Mouse (Mus musculus) limb, embryonic 15.5 days (tissue): ENCODE data around the gene Nos1. TPM values are rescaled to one million over a fixed set of nuclear protein-coding genes. Genes with fewer than 3 reads are reported as not detected.
A peak's percentile ranks its signal among the peaks of the same experiment; 100 is the strongest.

Experiments
- ATAC-seq: fragments of 200-750 bp; cut with Nextera tagmentation; 2 replicates; pipeline ENCODE4 v1.8.0; 2017; ENCODE audit warnings: low read depth, moderate TSS enrichment; ENCODE audit not compliant: insufficient number of reproducible peaks, low FRiP score, low TSS enrichment
- H3K27ac ChIP-seq: fragments of 300-500 bp; sonication (generic); 2 replicates; pipeline ENCODE4 v1.5.1; 2015; ENCODE audit warnings: moderate library complexity, mild to moderate bottlenecking, inconsistent platforms
- H3K27me3 ChIP-seq: fragments of 300-500 bp; sonication (generic); 2 replicates; pipeline ENCODE4 v1.6.1; 2015; ENCODE audit warnings: inconsistent platforms
- H3K36me3 ChIP-seq: fragments of 300-500 bp; sonication (generic); 2 replicates; pipeline ENCODE4 v1.6.1; 2015; ENCODE audit warnings: inconsistent platforms
- H3K4me1 ChIP-seq: fragments of 300-500 bp; sonication (generic); 2 replicates; pipeline ENCODE4 v1.6.1; 2015; ENCODE audit warnings: inconsistent platforms
- H3K4me2 ChIP-seq: fragments of 300-500 bp; sonication (generic); 2 replicates; pipeline ENCODE4 v1.6.1; 2015; ENCODE audit warnings: mild to moderate bottlenecking, inconsistent platforms
- H3K4me3 ChIP-seq: fragments of 300-500 bp; sonication (generic); 2 replicates; pipeline ENCODE4 v1.5.1; 2015; ENCODE audit warnings: mild to moderate bottlenecking, inconsistent platforms
- H3K9ac ChIP-seq: fragments of 300-500 bp; sonication (generic); 2 replicates; pipeline ENCODE4 v1.6.1; 2015; ENCODE audit warnings: inconsistent platforms
- H3K9me3 ChIP-seq: fragments of 300-500 bp; sonication (generic); 2 replicates; pipeline ENCODE4 v1.6.1; 2016; ENCODE audit warnings: inconsistent platforms
- WGBS: fragments of 180-500 bp; shearing (Covaris S2); methylation state at CpG from one replicate; pipeline ENCODE4 v1.1.7; 2015; 5-methylcytosine and 5-hydroxymethylcytosine counted together
- polyA plus RNA-seq: library from polyadenylated mRNA; unstranded; fragments of >200 nt; fragmentation: Nextera tagmentation; extraction: Ambion mirVana; gene quantifications from 2 replicates; pipeline ENCODE4 v1.2.1, GENCODE M21; 2015

Nos1 gene
- polyA plus RNA-seq, 1 experiment from 2014 or later = 1.2 TPM

DNA sequence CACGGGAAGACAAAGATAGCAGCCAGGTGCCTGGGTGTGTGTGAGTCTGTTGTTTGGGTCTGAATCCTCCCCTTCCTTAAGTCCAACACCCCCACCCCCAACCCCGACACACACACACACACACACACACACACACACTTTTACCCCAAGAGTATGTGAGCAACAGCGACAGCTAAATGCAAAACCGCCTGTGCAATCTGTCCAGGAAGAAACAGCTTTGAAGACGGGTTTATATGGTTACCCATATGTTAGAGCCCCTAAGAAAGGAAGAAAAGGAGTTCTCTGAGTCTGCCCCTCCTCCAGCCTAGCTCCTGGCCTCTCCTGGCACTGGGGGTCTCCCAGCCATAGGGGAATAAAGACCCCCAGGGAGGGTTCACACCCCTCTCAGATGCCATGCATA is 60.2 kb downstream of the Nos1 start:
- H3K27me3 ChIP-seq = peaks cover 68% of the 10 kb centered on the region
- H3K36me3 ChIP-seq = no peaks in the 10 kb centered on the region
- ATAC-seq = no peak
- H3K4me1 ChIP-seq = peaks cover 17% of the 10 kb centered on the region
- 15% methylated on average over 5 of the region's 5 CpGs for WGBS
- H3K27ac ChIP-seq = no peak overlapping the region
- no peak overlapping the region for H3K9ac ChIP-seq
- no peak overlapping the region for H3K4me2 ChIP-seq
- no peak overlapping the region for H3K4me3 ChIP-seq
- H3K9me3 ChIP-seq = no peaks in the 10 kb centered on the region

DNA sequence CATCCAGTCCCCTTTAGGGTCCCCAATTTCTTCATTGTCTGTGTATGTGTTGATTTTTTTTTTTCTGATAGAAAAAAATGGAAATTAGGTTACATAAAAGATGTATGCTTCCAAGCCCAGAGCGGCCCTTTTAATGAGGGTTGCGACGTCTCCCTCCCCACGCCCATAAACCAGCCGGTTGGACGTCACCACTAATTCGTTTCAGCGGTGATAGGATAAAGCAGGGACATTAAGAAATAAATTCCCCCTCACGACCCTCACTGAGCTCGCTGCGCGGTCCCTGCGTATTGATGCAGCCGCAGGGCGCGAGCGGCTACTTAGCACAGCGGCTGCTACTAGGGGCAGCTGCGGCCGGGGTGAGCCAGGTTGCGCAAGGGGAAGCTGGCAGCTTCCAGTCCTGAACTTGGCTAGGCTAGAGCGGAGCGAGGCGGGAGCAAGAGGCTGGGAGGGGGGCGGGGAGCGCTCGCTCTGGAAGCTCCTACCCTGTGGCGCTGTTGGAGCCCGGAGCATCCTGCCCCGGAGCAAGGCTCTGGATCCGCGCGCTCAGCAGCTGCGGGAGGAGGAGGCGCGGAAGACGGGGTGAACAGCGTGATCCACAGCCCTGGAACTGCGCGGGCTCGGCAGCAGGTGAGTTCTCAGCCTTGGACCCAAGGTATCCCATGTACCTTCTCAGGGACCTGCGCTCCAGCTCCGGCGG is 61.0 kb downstream of the Nos1 start:
- Histone ChIP-seq H3K36me3 (no peaks in the 10 kb centered on the region), H3K9me3 (no peaks in the 10 kb centered on the region), H3K4me3 (peak overlapping the region; percentile 12), H3K4me1 (peaks cover 17% of the 10 kb centered on the region), H3K9ac (no peak overlapping the region; the same call in 1 of the 2 replicates), H3K4me2 (peak overlapping the region; percentile 30; the same call in 1 of the 2 replicates), H3K27me3 (peaks cover 68% of the 10 kb centered on the region), H3K27ac (no peak overlapping the region)
- no peak for ATAC-seq
- WGBS = 1% methylated on average over 44 of the region's 44 CpGs

- Histone ChIP-seq H3K4me3 (no peak overlapping the region), H3K9ac (no peak overlapping the region), H3K4me2 (no peak overlapping the region), H3K4me1 (peaks cover 13% of the 10 kb centered on the region), H3K36me3 (no peaks in the 10 kb centered on the region), H3K9me3 (no peaks in the 10 kb centered on the region), H3K27me3 (peaks cover 68% of the 10 kb centered on the region), H3K27ac (no peak overlapping the region)
- ATAC-seq = no peak
- whole genome bisulfite sequencing = 4% methylated on average over 14 of the region's 14 CpGs
These were observed 61.9 kb downstream of the Nos1 start for GRCm38 (mm10) chr5:117842699-117843098.

- H3K27me3 ChIP-seq = peaks cover 49% of the 10 kb centered on the region
- H3K4me3 ChIP-seq = no peak overlapping the region
- H3K9me3 ChIP-seq = no peaks in the 10 kb centered on the region
- WGBS = 13% methylated on average over 1 of the region's 1 CpGs
- no peaks in the 10 kb centered on the region for H3K36me3 ChIP-seq
- H3K4me1 ChIP-seq = peaks cover 11% of the 10 kb centered on the region
- H3K4me2 ChIP-seq = no peak overlapping the region
- ATAC-seq = no peak
- H3K27ac ChIP-seq = no peak overlapping the region
- no peak overlapping the region for H3K9ac ChIP-seq
These were observed 63.8 kb downstream of the Nos1 start for GRCm38 (mm10) chr5:117844611-117845010.

- WGBS = 77% methylated on average over 12 of the region's 12 CpGs
- ATAC-seq = no peak
- H3K9ac ChIP-seq = no peak overlapping the region
- no peak overlapping the region for H3K4me2 ChIP-seq
- H3K9me3 ChIP-seq = no peaks in the 10 kb centered on the region
- H3K27me3 ChIP-seq = 0 out of 2 replicates have a peak, but pooled peaks cover 4% of the 10 kb centered on the region
- H3K4me1 ChIP-seq = no peaks in the 10 kb centered on the region
- no peak overlapping the region for H3K27ac ChIP-seq
- H3K36me3 ChIP-seq = no peaks in the 10 kb centered on the region
- no peak overlapping the region for H3K4me3 ChIP-seq
These were observed 69.6 kb downstream of the Nos1 start for GRCm38 (mm10) chr5:117850474-117850873.

- Histone ChIP-seq H3K27me3 (0 out of 2 replicates have a peak, but pooled peaks cover 4% of the 10 kb centered on the region), H3K36me3 (no peaks in the 10 kb centered on the region), H3K4me1 (no peaks in the 10 kb centered on the region), H3K9me3 (no peaks in the 10 kb centered on the region), H3K4me2 (no peak overlapping the region), H3K4me3 (no peak overlapping the region), H3K27ac (no peak overlapping the region), H3K9ac (no peak overlapping the region)
- WGBS = 58% methylated on average over 10 of the region's 10 CpGs
- ATAC-seq = no peak
These were observed 72.9 kb downstream of the Nos1 start for GRCm38 (mm10) chr5:117853741-117854140.

GRCm38 (mm10) chr5:117864588-117865300 is 83.9 kb downstream of the Nos1 start:
- peaks cover 4% of the 10 kb centered on the region; the same call in 1 of the 2 replicates for H3K4me1 ChIP-seq
- H3K9me3 ChIP-seq = no peaks in the 10 kb centered on the region
- H3K36me3 ChIP-seq = no peaks in the 10 kb centered on the region
- WGBS = 17% methylated on average over 13 of the region's 13 CpGs
- peaks cover 18% of the 10 kb centered on the region; the same call in 1 of the 2 replicates for H3K27me3 ChIP-seq
- no peak for ATAC-seq
- H3K4me2 ChIP-seq = no peak overlapping the region
- H3K4me3 ChIP-seq = no peak overlapping the region
- H3K9ac ChIP-seq = no peak overlapping the region
- H3K27ac ChIP-seq = no peak overlapping the region

DNA sequence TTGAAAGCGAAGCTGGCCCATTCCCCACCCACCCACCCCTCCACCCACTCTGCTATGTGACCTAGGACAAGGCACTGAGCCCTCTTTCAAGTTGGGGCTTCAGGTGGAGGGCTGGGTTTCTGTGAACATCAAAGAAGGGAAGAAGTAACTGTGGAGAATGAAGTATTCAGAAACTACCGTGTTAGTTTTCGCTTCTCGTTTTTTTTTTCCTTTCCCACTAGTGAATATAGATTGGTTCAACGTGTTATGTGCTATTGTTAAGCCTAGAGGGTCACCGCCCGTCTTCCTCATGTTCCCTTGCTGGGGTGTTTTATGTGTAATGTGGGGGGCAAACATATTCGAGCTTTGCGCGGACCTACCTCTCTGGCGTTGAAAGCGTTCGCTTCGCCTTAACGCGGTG is 85.0 kb downstream of the Nos1 start:
- no peak for ATAC-seq
- Histone ChIP-seq H3K4me2 (no peak overlapping the region), H3K27ac (no peak overlapping the region), H3K27me3 (peaks cover 18% of the 10 kb centered on the region; the same call in 1 of the 2 replicates), H3K4me1 (peaks cover 4% of the 10 kb centered on the region; the same call in 1 of the 2 replicates), H3K4me3 (no peak overlapping the region), H3K36me3 (no peaks in the 10 kb centered on the region), H3K9me3 (no peaks in the 10 kb centered on the region), H3K9ac (no peak overlapping the region)
- WGBS = 56% methylated on average over 16 of the region's 16 CpGs

DNA sequence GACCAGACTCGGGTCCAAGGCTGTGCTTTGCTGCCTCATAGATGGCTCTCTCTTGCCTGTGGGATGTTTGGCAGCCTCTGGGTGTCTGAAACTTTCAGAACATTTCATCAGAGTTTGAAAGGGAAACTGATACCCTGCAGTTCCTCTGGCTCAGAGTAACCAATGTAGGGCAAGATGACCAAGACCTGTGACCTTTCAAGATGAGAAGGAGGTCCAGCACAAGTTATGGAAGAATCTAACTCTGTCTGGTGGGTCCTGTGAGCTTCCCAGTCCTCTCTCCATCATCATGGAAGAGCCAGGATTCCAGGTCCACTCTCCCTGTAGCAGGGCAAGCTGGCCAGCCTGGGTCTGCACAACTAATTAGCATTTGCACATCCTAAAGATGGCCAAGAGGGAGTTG is 90.8 kb downstream of the Nos1 start:
- Histone ChIP-seq H3K36me3 (no peaks in the 10 kb centered on the region), H3K9me3 (no peaks in the 10 kb centered on the region), H3K4me2 (no peak overlapping the region), H3K4me3 (no peak overlapping the region), H3K9ac (no peak overlapping the region), H3K4me1 (no peaks in the 10 kb centered on the region), H3K27me3 (no peaks in the 10 kb centered on the region; the same call in 1 of the 2 replicates), H3K27ac (no peak overlapping the region)
- ATAC-seq = no peak
- WGBS = 61% methylated on average over 1 of the region's 1 CpGs

- WGBS = 78% methylated on average over 8 of the region's 8 CpGs
- Histone ChIP-seq H3K9me3 (no peaks in the 10 kb centered on the region), H3K36me3 (no peaks in the 10 kb centered on the region), H3K4me3 (no peak overlapping the region), H3K4me1 (no peaks in the 10 kb centered on the region), H3K9ac (no peak overlapping the region), H3K4me2 (no peak overlapping the region), H3K27ac (no peak overlapping the region), H3K27me3 (no peaks in the 10 kb centered on the region)
- no peak for ATAC-seq
These were observed 93.0 kb downstream of the Nos1 start for GRCm38 (mm10) chr5:117873807-117874206.

- Histone ChIP-seq H3K36me3 (no peaks in the 10 kb centered on the region), H3K9me3 (no peaks in the 10 kb centered on the region), H3K4me3 (no peak overlapping the region), H3K27ac (no peak overlapping the region), H3K9ac (no peak overlapping the region), H3K4me1 (no peaks in the 10 kb centered on the region), H3K4me2 (no peak overlapping the region), H3K27me3 (no peaks in the 10 kb centered on the region)
- ATAC-seq = no peak
- WGBS = 86% methylated on average over 7 of the region's 7 CpGs
These were observed 93.4 kb downstream of the Nos1 start for GRCm38 (mm10) chr5:117874236-117874635.

DNA sequence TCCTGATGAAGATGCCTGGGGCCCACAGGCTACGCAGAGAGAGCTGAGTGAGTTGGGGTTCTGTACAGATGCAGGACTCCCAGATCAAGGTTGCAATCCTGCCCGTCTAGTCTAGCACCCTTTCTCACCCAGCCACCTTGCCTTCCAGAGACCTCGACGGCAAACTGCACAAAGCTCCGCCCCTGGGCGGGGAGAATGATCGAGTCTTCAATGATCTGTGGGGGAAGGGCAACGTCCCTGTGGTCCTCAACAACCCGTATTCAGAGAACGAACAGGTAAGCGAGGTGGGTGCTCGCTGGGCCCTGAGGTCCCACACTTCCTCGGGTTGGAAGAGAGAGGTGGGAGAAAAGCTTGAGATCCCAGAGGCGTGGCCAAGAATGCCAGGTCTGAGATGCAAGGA is 98.3 kb downstream of the Nos1 start:
- no peak overlapping the region for H3K9ac ChIP-seq
- H3K27me3 ChIP-seq = no peaks in the 10 kb centered on the region
- H3K4me3 ChIP-seq = no peak overlapping the region
- H3K27ac ChIP-seq = no peak overlapping the region
- ATAC-seq = no peak
- no peaks in the 10 kb centered on the region for H3K36me3 ChIP-seq
- H3K9me3 ChIP-seq = no peaks in the 10 kb centered on the region
- no peaks in the 10 kb centered on the region for H3K4me1 ChIP-seq
- H3K4me2 ChIP-seq = no peak overlapping the region
- WGBS = 38% methylated on average over 14 of the region's 14 CpGs
